Mouse (Mus musculus): Measurements from ENCODE around the gene Jrkl. TPM values are rescaled to one million over a fixed set of nuclear protein-coding genes. Genes with fewer than 3 reads are reported as not detected.

Gene Jrkl
- polyA plus RNA-seq, 1 experiment: 13.2 TPM

- H3K4me3 ChIP-seq (ENCODE audit: insufficient read depth, low read length): no peak overlapping the region
- no peak for TF ChIP-seq POLR2A (IDR thresholded peaks at IDR 0.05; ENCODE audit: low read depth, low read length)
- peak; percentile 51; the same call in 1 of the 2 replicates for TF ChIP-seq CTCF (IDR thresholded peaks at IDR 0.05; ENCODE audit: borderline replicate concordance, insufficient read depth, low read length)
- H3K4me1 ChIP-seq (ENCODE audit: control insufficient read depth, insufficient read depth, low read length): no peaks in the 10 kb centered on the region
These were observed 13.9 kb downstream of the Jrkl start for GRCm38 (mm10) chr9:13231545-13232216.

GRCm38 (mm10) chr9:13230553-13230952 is 15.1 kb downstream of the Jrkl start:
- no peak for TF ChIP-seq CTCF (IDR thresholded peaks at IDR 0.05; ENCODE audit: borderline replicate concordance, insufficient read depth, low read length)
- TF ChIP-seq POLR2A (IDR thresholded peaks at IDR 0.05; ENCODE audit: low read depth, low read length): no peak
- H3K27ac ChIP-seq (ENCODE audit: insufficient read depth, low read length): no peak overlapping the region
- H3K4me3 ChIP-seq (ENCODE audit: insufficient read depth, low read length): no peak overlapping the region
- no peaks in the 10 kb centered on the region for H3K4me1 ChIP-seq (ENCODE audit: control insufficient read depth, insufficient read depth, low read length)

More at GRCm38 (mm10) chr9:13231545-13232216, 13.9 kb downstream of the Jrkl start:
- no peak overlapping the region for H3K27ac ChIP-seq (ENCODE audit: insufficient read depth, low read length)

GRCm38 (mm10) chr9:13225872-13226271 is 19.8 kb downstream of the Jrkl start:
- TF ChIP-seq CTCF (IDR thresholded peaks at IDR 0.05; ENCODE audit: borderline replicate concordance, insufficient read depth, low read length) (no peak), POLR2A (IDR thresholded peaks at IDR 0.05; ENCODE audit: low read depth, low read length) (no peak)
- H3K27ac ChIP-seq (ENCODE audit: insufficient read depth, low read length): no peak overlapping the region
- H3K4me3 ChIP-seq (ENCODE audit: insufficient read depth, low read length): no peak overlapping the region
- no peaks in the 10 kb centered on the region for H3K4me1 ChIP-seq (ENCODE audit: control insufficient read depth, insufficient read depth, low read length)

GRCm38 (mm10) chr9:13206369-13206768 is 39.3 kb downstream of the Jrkl start:
- TF ChIP-seq POLR2A (IDR thresholded peaks at IDR 0.05; ENCODE audit: low read depth, low read length): no peak
- TF ChIP-seq CTCF (IDR thresholded peaks at IDR 0.05; ENCODE audit: borderline replicate concordance, insufficient read depth, low read length): no peak
- Histone ChIP-seq H3K4me1 (ENCODE audit: control insufficient read depth, insufficient read depth, low read length) (no peaks in the 10 kb centered on the region), H3K27ac (ENCODE audit: insufficient read depth, low read length) (no peak overlapping the region), H3K4me3 (ENCODE audit: insufficient read depth, low read length) (no peak overlapping the region)

- Histone ChIP-seq H3K27ac (ENCODE audit: insufficient read depth, low read length) (no peak overlapping the region), H3K4me3 (ENCODE audit: insufficient read depth, low read length) (no peak overlapping the region), H3K4me1 (ENCODE audit: control insufficient read depth, insufficient read depth, low read length) (no peaks in the 10 kb centered on the region; the same call in 1 of the 2 replicates)
- TF ChIP-seq CTCF (IDR thresholded peaks at IDR 0.05; ENCODE audit: borderline replicate concordance, insufficient read depth, low read length) (no peak), POLR2A (IDR thresholded peaks at IDR 0.05; ENCODE audit: low read depth, low read length) (no peak)
These were observed 41.9 kb downstream of the Jrkl start for GRCm38 (mm10) chr9:13203681-13204080.

GRCm38 (mm10) chr9:13203109-13203508 is 42.5 kb downstream of the Jrkl start:
- no peak overlapping the region for H3K4me3 ChIP-seq (ENCODE audit: insufficient read depth, low read length)
- TF ChIP-seq POLR2A (IDR thresholded peaks at IDR 0.05; ENCODE audit: low read depth, low read length) (no peak), CTCF (IDR thresholded peaks at IDR 0.05; ENCODE audit: borderline replicate concordance, insufficient read depth, low read length) (no peak)
- H3K27ac ChIP-seq (ENCODE audit: insufficient read depth, low read length): no peak overlapping the region
- H3K4me1 ChIP-seq (ENCODE audit: control insufficient read depth, insufficient read depth, low read length): no peaks in the 10 kb centered on the region; the same call in 1 of the 2 replicates

GRCm38 (mm10) chr9:13200079-13200478 is 45.5 kb downstream of the Jrkl start:
- H3K27ac ChIP-seq (ENCODE audit: insufficient read depth, low read length): no peak overlapping the region
- no peak overlapping the region for H3K4me3 ChIP-seq (ENCODE audit: insufficient read depth, low read length)
- no peak for TF ChIP-seq CTCF (IDR thresholded peaks at IDR 0.05; ENCODE audit: borderline replicate concordance, insufficient read depth, low read length)
- no peak for TF ChIP-seq POLR2A (IDR thresholded peaks at IDR 0.05; ENCODE audit: low read depth, low read length)
- H3K4me1 ChIP-seq (ENCODE audit: control insufficient read depth, insufficient read depth, low read length): no peaks in the 10 kb centered on the region; the same call in 1 of the 2 replicates

GRCm38 (mm10) chr9:13195762-13196161 is 49.9 kb downstream of the Jrkl start:
- H3K4me3 ChIP-seq (ENCODE audit: insufficient read depth, low read length): no peak overlapping the region
- H3K27ac ChIP-seq (ENCODE audit: insufficient read depth, low read length): no peak overlapping the region
- TF ChIP-seq POLR2A (IDR thresholded peaks at IDR 0.05; ENCODE audit: low read depth, low read length) (no peak), CTCF (IDR thresholded peaks at IDR 0.05; ENCODE audit: borderline replicate concordance, insufficient read depth, low read length) (peak; percentile 46; the same call in 1 of the 2 replicates)
- no peaks in the 10 kb centered on the region; the same call in 1 of the 2 replicates for H3K4me1 ChIP-seq (ENCODE audit: control insufficient read depth, insufficient read depth, low read length)

- Histone ChIP-seq H3K27ac (ENCODE audit: insufficient read depth, low read length) (no peak overlapping the region), H3K4me1 (ENCODE audit: control insufficient read depth, insufficient read depth, low read length) (no peaks in the 10 kb centered on the region), H3K4me3 (ENCODE audit: insufficient read depth, low read length) (no peak overlapping the region)
- no peak for TF ChIP-seq POLR2A (IDR thresholded peaks at IDR 0.05; ENCODE audit: low read depth, low read length)
- no peak for TF ChIP-seq CTCF (IDR thresholded peaks at IDR 0.05; ENCODE audit: borderline replicate concordance, insufficient read depth, low read length)
These were observed 50.4 kb downstream of the Jrkl start for GRCm38 (mm10) chr9:13195268-13195667.

GRCm38 (mm10) chr9:13194619-13195018 is 51.0 kb downstream of the Jrkl start:
- TF ChIP-seq POLR2A (IDR thresholded peaks at IDR 0.05; ENCODE audit: low read depth, low read length) (no peak), CTCF (IDR thresholded peaks at IDR 0.05; ENCODE audit: borderline replicate concordance, insufficient read depth, low read length) (no peak)
- Histone ChIP-seq H3K4me1 (ENCODE audit: control insufficient read depth, insufficient read depth, low read length) (no peaks in the 10 kb centered on the region), H3K4me3 (ENCODE audit: insufficient read depth, low read length) (no peak overlapping the region), H3K27ac (ENCODE audit: insufficient read depth, low read length) (no peak overlapping the region)

Other genes with a start within 250 kb of the Jrkl start
- gene Ccdc82, start 1.1 kb upstream of the Jrkl start, polyA plus RNA-seq (2011; ENCODE audit: insufficient read length, low read depth, missing spikeins): 17.9 and 21.4 TPM in 2 replicates
- gene Maml2, start 52.1 kb upstream of the Jrkl start, polyA plus RNA-seq (2011; ENCODE audit: insufficient read length, low read depth, missing spikeins): 23.1 and 27.9 TPM in 2 replicates
- gene Gm17571, start 200.9 kb upstream of the Jrkl start, polyA plus RNA-seq (2011; ENCODE audit: insufficient read length, low read depth, missing spikeins): not detected in 2 replicates

Data from embryonic fibroblast, embryonic 13.5 days (primary cell).